Mouse (Mus musculus): ENCODE data around the gene Eme1. TPM values are rescaled to one million over a fixed set of nuclear protein-coding genes. Genes with fewer than 3 reads are reported as not detected.
A peak's percentile ranks its signal among the peaks of the same experiment; 100 is the strongest.
"Not testable (repeated sequence)": the region's sequence is repeated elsewhere in the genome, so short reads cannot be mapped to it uniquely, and the experiment has no call there.

Eme1 gene
- total and polyA plus RNA-seq, 3 experiments: 17.9 to 42.0 (median 29.4) TPM

DNA sequence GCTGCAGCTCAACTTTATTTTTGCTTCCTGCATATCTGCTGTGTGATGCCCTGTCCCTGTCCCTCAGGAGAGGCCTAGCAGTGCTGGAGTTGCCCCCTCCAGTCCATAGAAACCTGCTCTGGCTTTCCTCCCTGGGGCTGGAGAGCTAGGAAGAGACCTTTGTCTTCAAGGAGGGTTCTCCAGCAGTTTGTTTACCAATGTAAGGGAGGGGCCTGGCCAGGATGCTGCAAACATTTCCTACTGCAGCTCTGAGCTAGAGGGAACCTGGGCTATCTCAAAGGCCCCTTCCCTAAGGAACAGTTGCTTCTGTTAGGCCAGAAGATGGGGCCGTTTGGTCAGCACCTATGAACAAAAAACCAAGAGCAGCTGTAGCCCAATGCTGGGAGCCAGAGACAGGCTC lies 7.6 kb upstream of the Eme1 start:
- no peak overlapping the region for H3K4me3 ChIP-seq (ENCODE audit: low read depth, low read length)
- TF ChIP-seq TAL1 (conservative IDR thresholded peaks at IDR 0.05; ENCODE audit: low read depth, low read length): no peak
- TF ChIP-seq GATA2 (IDR thresholded peaks at IDR 0.05; ENCODE audit: borderline replicate concordance, low read depth, low read length): no peak
- TF ChIP-seq CTCF (IDR thresholded peaks at IDR 0.05; ENCODE audit: low read depth, low read length): no peak
- TF ChIP-seq GATA1 (IDR thresholded peaks at IDR 0.05; ENCODE audit: borderline replicate concordance, low read length): no peak
- no peak for TF ChIP-seq POLR2AphosphoS5 (IDR thresholded peaks at IDR 0.05; ENCODE audit: insufficient replicate concordance, low read depth, low read length)
- no peak for DNase-seq (ENCODE audit: low spot score)
- H3K36me3 ChIP-seq (replicated peaks): peaks cover 95% of the 10 kb centered on the region
- no peak for ATAC-seq (ENCODE audit: extremely low read depth, insufficient number of reproducible peaks, low FRiP score, poor library complexity, severe bottlenecking)
- H3K27me3 ChIP-seq (ENCODE audit: insufficient read depth, low read length): no peaks in the 10 kb centered on the region
- no peaks in the 10 kb centered on the region for H3K9me3 ChIP-seq (replicated peaks)
- H3K4me1 ChIP-seq (ENCODE audit: insufficient read depth, low read depth, low read length): peaks cover 11% of the 10 kb centered on the region; the same call in 1 of the 2 replicates

DNA sequence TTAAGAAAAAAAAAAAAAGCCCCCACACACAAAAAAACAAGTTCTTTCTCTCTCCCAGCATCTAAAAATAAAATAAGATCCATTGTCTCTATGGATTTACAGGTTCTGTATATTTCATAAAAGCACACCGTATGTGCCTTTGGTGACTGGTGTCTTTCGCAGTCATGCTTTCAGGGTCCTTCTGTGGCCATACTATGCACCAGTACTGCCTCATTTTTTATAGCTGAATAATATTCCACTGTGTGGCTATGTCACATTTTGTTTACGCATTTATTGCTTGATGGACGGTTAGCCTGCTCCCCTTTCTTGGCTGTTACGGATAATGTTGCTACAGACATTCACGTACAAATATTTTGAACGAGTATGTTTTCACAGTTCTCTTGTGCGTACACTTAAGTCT lies 791 bp downstream of the Eme1 start:
- ATAC-seq (ENCODE audit: extremely low read depth, insufficient number of reproducible peaks, low FRiP score, poor library complexity, severe bottlenecking) (no peak), DNase-seq (ENCODE audit: low spot score) (no peak)
- Histone ChIP-seq H3K27me3 (ENCODE audit: insufficient read depth, low read length) (no peaks in the 10 kb centered on the region), H3K36me3 (replicated peaks) (peaks cover 71% of the 10 kb centered on the region), H3K4me3 (ENCODE audit: low read depth, low read length) (peak overlapping the region; percentile 80), H3K9me3 (replicated peaks) (no peaks in the 10 kb centered on the region), H3K4me1 (ENCODE audit: insufficient read depth, low read depth, low read length) (peaks cover 44% of the 10 kb centered on the region)
- TF ChIP-seq GATA2 (IDR thresholded peaks at IDR 0.05; ENCODE audit: borderline replicate concordance, low read depth, low read length): no peak
- no peak for TF ChIP-seq CTCF (IDR thresholded peaks at IDR 0.05; ENCODE audit: low read depth, low read length)
- TF ChIP-seq GATA1 (IDR thresholded peaks at IDR 0.05; ENCODE audit: borderline replicate concordance, low read length): no peak
- TF ChIP-seq TAL1 (conservative IDR thresholded peaks at IDR 0.05; ENCODE audit: low read depth, low read length): no peak
- TF ChIP-seq POLR2AphosphoS5 (IDR thresholded peaks at IDR 0.05; ENCODE audit: insufficient replicate concordance, low read depth, low read length): no peak

DNA sequence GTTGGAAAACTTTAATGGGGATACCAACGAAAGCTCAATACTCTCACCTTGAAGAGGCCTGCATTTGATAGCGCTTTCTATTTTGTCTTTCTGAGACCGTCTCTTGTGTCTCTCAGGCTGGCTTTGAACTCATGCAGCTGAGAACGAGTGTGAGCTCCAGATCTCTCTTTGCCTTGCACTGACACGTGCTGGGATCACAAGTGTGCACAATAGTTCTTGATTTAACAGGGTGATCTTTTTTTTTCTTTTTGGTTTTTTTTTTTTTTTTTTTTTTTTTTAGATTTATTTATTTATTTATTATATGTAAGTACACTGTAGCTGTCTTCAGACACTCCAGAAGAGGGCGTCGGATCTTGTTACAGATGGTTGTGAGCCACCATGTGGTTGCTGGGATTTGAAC lies 2.5 kb downstream of the Eme1 start:
- H3K36me3 ChIP-seq (replicated peaks): peaks cover 72% of the 10 kb centered on the region
- not testable (repeated sequence) for H3K27me3 ChIP-seq (ENCODE audit: insufficient read depth, low read length); H3K9me3 ChIP-seq (replicated peaks); H3K4me3 ChIP-seq (ENCODE audit: low read depth, low read length); DNase-seq (ENCODE audit: low spot score); ATAC-seq (ENCODE audit: extremely low read depth, insufficient number of reproducible peaks, low FRiP score, poor library complexity, severe bottlenecking)
- H3K4me1 ChIP-seq (ENCODE audit: insufficient read depth, low read depth, low read length): peaks cover 41% of the 10 kb centered on the region

DNA sequence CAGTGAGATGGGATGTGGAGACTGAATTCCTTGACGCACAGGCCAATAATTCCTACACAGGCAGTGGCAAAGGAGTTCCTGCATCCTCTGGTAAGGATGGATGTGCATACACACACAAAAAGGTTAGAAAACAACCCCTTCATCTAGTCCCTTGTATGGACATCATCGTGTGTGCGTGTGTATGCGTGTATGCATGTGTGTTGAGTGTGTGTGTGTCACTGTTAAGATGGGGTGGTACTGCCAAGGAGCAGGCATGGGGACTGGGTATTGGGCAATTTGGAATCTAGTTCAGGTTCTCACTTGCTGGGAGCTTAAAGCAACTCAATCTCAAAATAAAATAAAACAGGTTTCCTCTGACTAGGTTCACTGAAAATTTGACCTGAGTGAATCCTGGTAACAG lies 7.3 kb downstream of the Eme1 start:
- Histone ChIP-seq H3K4me1 (ENCODE audit: insufficient read depth, low read depth, low read length) (peaks cover 23% of the 10 kb centered on the region), H3K9me3 (replicated peaks) (no peaks in the 10 kb centered on the region), H3K4me3 (ENCODE audit: low read depth, low read length) (no peak overlapping the region), H3K36me3 (replicated peaks) (peaks cover 95% of the 10 kb centered on the region), H3K27me3 (ENCODE audit: insufficient read depth, low read length) (no peaks in the 10 kb centered on the region)
- TF ChIP-seq CTCF (IDR thresholded peaks at IDR 0.05; ENCODE audit: low read depth, low read length) (no peak), GATA1 (IDR thresholded peaks at IDR 0.05; ENCODE audit: borderline replicate concordance, low read length) (no peak), GATA2 (IDR thresholded peaks at IDR 0.05; ENCODE audit: borderline replicate concordance, low read depth, low read length) (no peak), POLR2AphosphoS5 (IDR thresholded peaks at IDR 0.05; ENCODE audit: insufficient replicate concordance, low read depth, low read length) (no peak), TAL1 (conservative IDR thresholded peaks at IDR 0.05; ENCODE audit: low read depth, low read length) (no peak)
- no peak for DNase-seq (ENCODE audit: low spot score)
- ATAC-seq (ENCODE audit: extremely low read depth, insufficient number of reproducible peaks, low FRiP score, poor library complexity, severe bottlenecking): no peak

DNA sequence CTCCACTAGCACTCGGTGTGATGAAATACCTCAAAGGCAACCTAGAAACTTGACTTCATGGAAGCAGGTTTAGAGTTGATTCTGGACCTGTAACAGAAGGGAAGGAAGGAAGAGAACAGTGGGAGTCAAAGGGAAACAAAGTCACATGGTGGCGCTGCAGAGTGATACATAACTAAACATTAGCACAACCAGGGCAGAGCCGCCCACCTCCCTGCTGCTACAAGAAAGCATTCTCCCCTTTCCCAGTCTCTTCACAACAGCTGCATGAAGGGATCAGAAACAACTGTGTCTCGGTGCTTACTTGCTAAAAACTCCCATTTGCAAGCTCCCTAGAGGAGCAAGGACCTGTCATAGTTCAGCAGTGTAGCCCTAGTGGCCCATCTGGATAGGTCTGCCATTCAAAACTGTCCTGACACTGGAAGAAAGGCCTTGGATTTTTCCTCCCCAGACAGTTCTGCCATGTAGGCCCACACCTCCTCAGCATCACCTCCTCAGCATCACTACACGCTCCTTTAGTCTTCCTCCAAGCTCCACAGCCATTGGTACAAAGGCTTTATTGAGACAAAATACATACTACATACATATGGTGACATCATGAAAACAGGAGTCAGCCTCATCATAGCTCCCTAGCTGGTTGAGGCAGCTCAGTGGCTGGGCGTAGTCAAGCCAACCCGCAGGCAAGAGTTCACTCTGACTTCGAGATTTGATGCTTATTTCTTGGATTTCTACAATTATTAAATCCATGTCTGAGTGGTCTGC lies 9.1 kb downstream of the Eme1 start:
- H3K36me3 ChIP-seq (replicated peaks): peaks cover 96% of the 10 kb centered on the region
- TF ChIP-seq POLR2AphosphoS5 (IDR thresholded peaks at IDR 0.05; ENCODE audit: insufficient replicate concordance, low read depth, low read length) (no peak), CTCF (IDR thresholded peaks at IDR 0.05; ENCODE audit: low read depth, low read length) (no peak), TAL1 (conservative IDR thresholded peaks at IDR 0.05; ENCODE audit: low read depth, low read length) (no peak), GATA2 (IDR thresholded peaks at IDR 0.05; ENCODE audit: borderline replicate concordance, low read depth, low read length) (no peak), GATA1 (IDR thresholded peaks at IDR 0.05; ENCODE audit: borderline replicate concordance, low read length) (no peak)
- H3K9me3 ChIP-seq (replicated peaks): no peaks in the 10 kb centered on the region
- H3K4me3 ChIP-seq (ENCODE audit: low read depth, low read length): no peak overlapping the region
- ATAC-seq (ENCODE audit: extremely low read depth, insufficient number of reproducible peaks, low FRiP score, poor library complexity, severe bottlenecking) (no peak), DNase-seq (ENCODE audit: low spot score) (no peak)
- H3K4me1 ChIP-seq (ENCODE audit: insufficient read depth, low read depth, low read length): peaks cover 15% of the 10 kb centered on the region
- H3K27me3 ChIP-seq (ENCODE audit: insufficient read depth, low read length): no peaks in the 10 kb centered on the region

DNA sequence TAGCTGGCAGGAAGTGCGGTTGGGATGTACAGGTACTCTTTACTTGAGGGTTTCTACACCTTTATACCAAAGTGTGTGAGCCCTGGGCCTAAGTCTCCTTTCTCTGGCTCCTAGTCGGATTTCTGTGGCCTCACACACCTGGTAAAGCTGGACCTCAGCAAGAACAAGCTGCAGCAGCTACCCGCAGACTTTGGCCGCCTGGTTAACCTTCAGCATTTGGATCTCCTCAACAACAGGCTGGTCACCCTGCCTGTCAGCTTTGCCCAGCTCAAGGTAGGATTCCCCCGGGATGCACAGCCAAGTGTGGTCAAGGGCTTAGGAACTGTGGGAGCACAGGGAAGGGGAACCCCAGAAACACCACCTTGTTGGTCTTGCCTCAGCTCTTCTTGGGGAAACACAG lies 19.3 kb downstream of the Eme1 start:
- H3K4me3 ChIP-seq (ENCODE audit: low read depth, low read length): no peak overlapping the region
- peaks cover 89% of the 10 kb centered on the region for H3K36me3 ChIP-seq (replicated peaks)
- H3K27me3 ChIP-seq (ENCODE audit: insufficient read depth, low read length): no peaks in the 10 kb centered on the region
- peaks cover 34% of the 10 kb centered on the region for H3K4me1 ChIP-seq (ENCODE audit: insufficient read depth, low read depth, low read length)
- no peaks in the 10 kb centered on the region for H3K9me3 ChIP-seq (replicated peaks)
- no peak for TF ChIP-seq GATA2 (IDR thresholded peaks at IDR 0.05; ENCODE audit: borderline replicate concordance, low read depth, low read length)
- ATAC-seq (ENCODE audit: extremely low read depth, insufficient number of reproducible peaks, low FRiP score, poor library complexity, severe bottlenecking): no peak
- DNase-seq (ENCODE audit: low spot score): no peak

DNA sequence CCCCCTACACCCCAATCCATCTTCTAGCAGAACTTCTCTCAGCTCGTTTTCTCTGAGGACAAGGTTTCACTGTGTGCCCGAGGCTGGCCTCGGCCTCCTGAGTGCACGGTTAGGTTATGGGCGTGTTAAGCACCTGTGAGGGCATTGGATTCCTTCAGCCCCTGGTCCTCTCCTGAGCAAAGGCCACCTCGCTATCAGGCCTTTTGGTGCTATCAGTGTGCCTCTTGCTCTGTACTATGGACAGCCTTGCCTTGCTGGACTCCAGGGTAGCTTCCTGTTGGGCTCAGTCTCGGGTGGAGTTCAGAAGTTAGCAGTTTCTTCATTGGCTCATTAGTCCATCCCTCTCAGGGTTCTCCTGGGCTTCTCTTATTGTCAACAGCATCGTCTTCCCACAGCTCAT lies 20.8 kb downstream of the Eme1 start:
- no peaks in the 10 kb centered on the region for H3K27me3 ChIP-seq (ENCODE audit: insufficient read depth, low read length)
- H3K4me3 ChIP-seq (ENCODE audit: low read depth, low read length): no peak overlapping the region
- H3K36me3 ChIP-seq (replicated peaks): peaks cover 74% of the 10 kb centered on the region
- DNase-seq (ENCODE audit: low spot score): no peak
- no peak for ATAC-seq (ENCODE audit: extremely low read depth, insufficient number of reproducible peaks, low FRiP score, poor library complexity, severe bottlenecking)
- TF ChIP-seq POLR2AphosphoS5 (IDR thresholded peaks at IDR 0.05; ENCODE audit: insufficient replicate concordance, low read depth, low read length) (no peak), CTCF (IDR thresholded peaks at IDR 0.05; ENCODE audit: low read depth, low read length) (no peak), GATA2 (IDR thresholded peaks at IDR 0.05; ENCODE audit: borderline replicate concordance, low read depth, low read length) (no peak), TAL1 (conservative IDR thresholded peaks at IDR 0.05; ENCODE audit: low read depth, low read length) (no peak), GATA1 (IDR thresholded peaks at IDR 0.05; ENCODE audit: borderline replicate concordance, low read length) (no peak)
- H3K9me3 ChIP-seq (replicated peaks): no peaks in the 10 kb centered on the region
- peaks cover 34% of the 10 kb centered on the region for H3K4me1 ChIP-seq (ENCODE audit: insufficient read depth, low read depth, low read length)
